Mouse (Mus musculus): ENCODE measurements at regions not wholly inside any gene's neighbourhood (a gene's known extent, or its start where the extent isn't known, plus 50 kb on each side); places are given as distances from the start of the nearest gene placed in this dataset.

DNA sequence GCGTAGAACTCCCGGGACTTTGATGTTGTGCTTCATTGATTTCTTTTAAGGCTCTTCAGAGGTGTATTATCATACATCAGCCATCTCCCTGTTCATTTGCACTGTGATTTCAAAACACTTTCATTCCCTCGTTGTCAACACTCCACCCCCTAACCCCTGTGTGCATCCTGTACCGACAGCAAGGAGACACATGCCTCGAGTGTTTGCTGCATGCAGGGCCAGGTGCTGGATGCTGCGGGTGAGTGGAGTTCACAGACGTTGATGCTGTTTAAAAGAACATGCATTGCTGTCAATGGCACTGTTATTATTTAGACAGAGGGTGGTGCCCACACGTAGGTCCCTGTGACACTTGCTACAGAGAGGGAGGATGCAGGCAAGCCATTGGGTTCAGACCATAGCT, 290.0 kb upstream of the Eef2kmt start:
- H3K27me3 ChIP-seq (ENCODE audit: insufficient read depth, low read length): no peaks in the 10 kb centered on the region
- H3K36me3 ChIP-seq (ENCODE audit: insufficient read depth): no peaks in the 10 kb centered on the region
- WGBS: 22% methylated on average over 8 of the region's 8 CpGs
- H3K4me2 ChIP-seq: no peak overlapping the region
- H3K9ac ChIP-seq: no peak overlapping the region
- TF ChIP-seq CTCF (IDR thresholded peaks at IDR 0.05; ENCODE audit: low read depth): no peak
- DNase-seq (no peak), ATAC-seq (ENCODE audit: insufficient read depth) (no peak)
- no peaks in the 10 kb centered on the region for H3K9me3 ChIP-seq (ENCODE audit: low read depth, low read length)
- no peaks in the 10 kb centered on the region for H3K4me1 ChIP-seq (ENCODE audit: insufficient read depth)
- no peak overlapping the region for H3K27ac ChIP-seq (ENCODE audit: low read depth)
- no peak overlapping the region for H3K4me3 ChIP-seq (ENCODE audit: low read depth, low read length)

DNA sequence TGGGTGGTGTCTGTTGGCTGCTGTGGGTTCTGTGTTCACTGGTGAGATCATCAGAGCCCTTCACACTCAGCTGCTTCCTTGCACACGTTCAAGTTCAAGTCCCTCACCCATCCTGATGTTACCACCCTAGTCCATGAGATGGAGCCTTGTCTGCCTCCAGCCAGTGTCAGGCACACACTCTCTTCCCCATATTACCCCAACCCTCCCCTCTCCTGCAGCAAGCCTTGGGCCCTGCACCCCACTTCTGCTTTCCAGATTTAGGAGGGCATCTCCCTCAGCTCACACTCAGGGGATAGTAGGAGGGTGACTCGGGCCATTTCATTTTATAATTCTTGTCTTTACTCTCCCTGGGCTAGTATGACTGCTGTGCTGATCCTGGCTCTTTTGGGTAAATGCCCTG, 288.7 kb upstream of the Eef2kmt start:
- Histone ChIP-seq H3K27ac (ENCODE audit: low read depth) (no peak overlapping the region), H3K4me3 (ENCODE audit: low read depth, low read length) (no peak overlapping the region), H3K27me3 (ENCODE audit: insufficient read depth, low read length) (no peaks in the 10 kb centered on the region), H3K4me2 (no peak overlapping the region), H3K36me3 (ENCODE audit: insufficient read depth) (no peaks in the 10 kb centered on the region), H3K9ac (no peak overlapping the region), H3K4me1 (ENCODE audit: insufficient read depth) (no peaks in the 10 kb centered on the region), H3K9me3 (ENCODE audit: low read depth, low read length) (no peaks in the 10 kb centered on the region)
- ATAC-seq (ENCODE audit: insufficient read depth): no peak
- 58% methylated on average over 2 of the region's 2 CpGs for WGBS
- no peak for TF ChIP-seq CTCF (IDR thresholded peaks at IDR 0.05; ENCODE audit: low read depth)
- no peak for DNase-seq

DNA sequence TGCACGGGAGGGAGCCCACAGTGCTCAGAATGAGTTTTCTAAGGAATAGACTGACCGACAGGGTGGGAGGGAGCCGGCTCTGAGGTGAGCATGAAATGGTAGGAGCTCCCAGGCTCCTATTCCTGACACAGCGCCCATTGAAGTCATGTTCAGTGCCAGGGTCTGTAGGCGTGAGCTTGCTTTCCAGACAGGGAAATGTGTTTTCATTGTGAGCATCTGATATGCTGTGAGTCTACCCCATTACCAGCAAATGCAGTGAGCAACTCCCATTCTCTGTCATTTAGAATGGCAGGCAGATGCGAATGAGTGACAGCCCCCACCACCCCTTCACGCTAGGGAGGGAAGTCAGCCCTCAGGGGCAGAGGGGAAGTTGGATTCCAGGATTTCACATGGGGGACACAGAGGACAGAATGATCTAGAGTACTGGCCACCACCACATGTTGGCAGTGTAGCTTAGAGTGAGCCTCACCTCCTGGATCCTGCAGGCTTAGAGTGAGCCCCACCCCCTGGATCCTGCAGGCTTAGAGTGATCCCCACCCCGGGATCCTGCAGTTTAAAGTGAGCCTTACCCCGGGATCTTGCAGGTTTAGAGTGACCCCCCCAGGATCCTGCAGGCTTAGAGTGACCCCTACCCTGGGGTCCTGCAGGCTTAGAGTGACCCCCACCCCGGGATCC, 283.2 kb upstream of the Eef2kmt start:
- Histone ChIP-seq H3K9me3 (ENCODE audit: low read depth, low read length) (no peaks in the 10 kb centered on the region), H3K36me3 (ENCODE audit: insufficient read depth) (no peaks in the 10 kb centered on the region), H3K27ac (ENCODE audit: low read depth) (no peak overlapping the region), H3K4me3 (ENCODE audit: low read depth, low read length) (no peak overlapping the region), H3K4me1 (ENCODE audit: insufficient read depth) (no peaks in the 10 kb centered on the region), H3K9ac (no peak overlapping the region), H3K27me3 (ENCODE audit: insufficient read depth, low read length) (no peaks in the 10 kb centered on the region), H3K4me2 (no peak overlapping the region)
- DNase-seq (no peak), ATAC-seq (ENCODE audit: insufficient read depth) (no peak)
- WGBS: 49% methylated on average over 10 of the region's 10 CpGs
- no peak for TF ChIP-seq CTCF (IDR thresholded peaks at IDR 0.05; ENCODE audit: low read depth)

DNA sequence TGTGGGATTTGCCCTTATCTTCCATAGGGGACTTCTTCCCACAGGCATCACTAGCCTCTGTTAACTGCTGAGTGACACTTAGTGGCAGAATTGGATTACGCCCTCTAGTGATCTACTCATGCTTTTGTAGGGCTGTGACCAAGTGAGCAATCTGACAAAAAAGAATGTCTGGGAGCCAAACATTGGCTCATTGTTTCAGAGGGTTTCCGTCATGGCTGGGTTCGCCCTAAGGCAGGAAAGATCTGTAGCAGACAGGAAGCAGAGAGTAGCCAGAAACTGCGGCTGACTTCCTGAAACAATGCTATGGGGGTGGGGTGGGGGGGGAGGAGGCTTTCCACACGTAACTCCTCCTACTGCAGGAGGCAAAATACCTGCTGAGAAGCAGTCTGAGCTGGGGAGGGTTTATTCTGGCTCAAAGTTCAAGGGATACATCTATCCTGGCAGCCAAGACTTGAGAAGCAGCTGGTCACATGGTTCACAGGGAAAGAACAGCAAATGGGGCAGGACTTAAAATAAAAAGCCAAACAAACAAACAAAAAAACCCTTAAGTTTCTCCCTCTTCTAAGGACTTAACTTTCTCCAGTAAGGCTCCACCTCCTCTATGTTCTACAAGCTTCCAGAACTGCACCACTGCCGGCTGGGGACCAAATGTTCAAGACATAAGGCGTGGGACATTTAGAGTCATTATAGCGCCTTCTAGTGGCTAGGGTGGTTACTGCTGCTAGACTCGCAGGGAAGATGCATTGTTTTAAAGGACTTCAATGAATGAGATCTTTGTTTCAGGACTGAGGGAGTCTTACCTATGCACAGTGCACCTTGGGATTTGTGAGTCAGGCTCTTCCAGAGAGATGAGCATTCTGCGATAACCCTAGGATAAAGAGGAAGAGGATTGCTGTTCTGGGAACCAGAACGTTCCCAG, 281.8 kb upstream of the Eef2kmt start:
- Histone ChIP-seq H3K4me3 (ENCODE audit: low read depth, low read length) (no peak overlapping the region), H3K9ac (no peak overlapping the region), H3K4me1 (ENCODE audit: insufficient read depth) (no peaks in the 10 kb centered on the region), H3K27ac (ENCODE audit: low read depth) (no peak overlapping the region), H3K36me3 (ENCODE audit: insufficient read depth) (no peaks in the 10 kb centered on the region), H3K27me3 (ENCODE audit: insufficient read depth, low read length) (no peaks in the 10 kb centered on the region), H3K9me3 (ENCODE audit: low read depth, low read length) (no peaks in the 10 kb centered on the region), H3K4me2 (no peak overlapping the region)
- no peak for ATAC-seq (ENCODE audit: insufficient read depth)
- DNase-seq: peak; percentile 42
- TF ChIP-seq CTCF (IDR thresholded peaks at IDR 0.05; ENCODE audit: low read depth): peak; percentile 53
- WGBS: 43% methylated on average over 11 of the region's 11 CpGs

DNA sequence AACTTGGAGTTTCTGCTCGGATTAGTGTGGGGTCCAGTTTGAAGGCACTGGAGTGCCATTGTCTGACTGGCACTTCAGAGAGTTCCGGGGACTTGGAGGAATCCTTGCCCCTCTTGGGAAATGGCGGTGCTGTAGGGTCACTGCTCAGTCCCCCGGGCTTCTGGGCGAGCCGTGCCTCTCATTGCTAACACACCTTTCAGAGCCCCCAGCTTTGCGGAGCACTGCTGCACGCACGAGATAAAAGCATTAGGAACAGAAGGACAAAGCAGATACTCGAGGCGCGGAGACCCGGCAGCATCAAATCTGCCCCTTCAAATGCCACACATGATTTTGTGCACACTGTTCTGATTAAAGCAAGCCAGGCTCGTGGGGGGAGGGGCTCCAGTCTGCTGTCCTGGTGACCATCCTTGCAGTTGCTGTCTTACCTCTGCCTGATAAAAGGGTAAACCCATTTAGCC, 280.8 kb upstream of the Eef2kmt start:
- Histone ChIP-seq H3K27ac (ENCODE audit: low read depth) (no peak overlapping the region), H3K9ac (no peak overlapping the region), H3K9me3 (ENCODE audit: low read depth, low read length) (no peaks in the 10 kb centered on the region), H3K36me3 (ENCODE audit: insufficient read depth) (no peaks in the 10 kb centered on the region), H3K4me1 (ENCODE audit: insufficient read depth) (no peaks in the 10 kb centered on the region), H3K4me3 (ENCODE audit: low read depth, low read length) (no peak overlapping the region), H3K27me3 (ENCODE audit: insufficient read depth, low read length) (no peaks in the 10 kb centered on the region), H3K4me2 (no peak overlapping the region)
- TF ChIP-seq CTCF (IDR thresholded peaks at IDR 0.05; ENCODE audit: low read depth): no peak
- ATAC-seq (ENCODE audit: insufficient read depth) (no peak), DNase-seq (no peak)
- WGBS: 21% methylated on average over 14 of the region's 14 CpGs

DNA sequence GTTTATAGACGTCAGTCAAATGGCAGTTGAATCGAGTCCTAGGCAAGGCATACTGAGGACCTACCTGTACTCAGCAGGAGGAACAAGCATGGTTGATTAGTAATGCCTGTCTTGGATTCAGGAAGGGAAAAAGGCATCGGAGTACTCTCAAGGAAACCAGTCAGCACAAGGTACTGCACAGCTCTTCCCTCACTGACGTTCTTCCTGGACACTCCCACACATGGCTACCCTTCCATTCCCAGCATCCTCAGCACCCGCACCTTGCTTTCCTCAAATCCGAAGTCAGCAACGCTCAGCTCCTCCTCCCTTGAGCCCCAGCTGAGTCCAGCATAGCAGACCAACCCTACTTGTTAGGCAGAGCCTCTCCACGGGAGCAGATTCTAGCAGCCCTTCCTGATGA, 279.6 kb upstream of the Eef2kmt start:
- Histone ChIP-seq H3K4me3 (ENCODE audit: low read depth, low read length) (no peak overlapping the region), H3K4me2 (no peak overlapping the region), H3K9me3 (ENCODE audit: low read depth, low read length) (no peaks in the 10 kb centered on the region), H3K27me3 (ENCODE audit: insufficient read depth, low read length) (no peaks in the 10 kb centered on the region), H3K36me3 (ENCODE audit: insufficient read depth) (no peaks in the 10 kb centered on the region), H3K27ac (ENCODE audit: low read depth) (no peak overlapping the region), H3K9ac (no peak overlapping the region), H3K4me1 (ENCODE audit: insufficient read depth) (no peaks in the 10 kb centered on the region)
- no peak for TF ChIP-seq CTCF (IDR thresholded peaks at IDR 0.05; ENCODE audit: low read depth)
- DNase-seq: no peak
- WGBS: 33% methylated on average over 8 of the region's 8 CpGs
- ATAC-seq (ENCODE audit: insufficient read depth): 0 out of 2 replicates have a peak, but pooled peaks have one; percentile 16

DNA sequence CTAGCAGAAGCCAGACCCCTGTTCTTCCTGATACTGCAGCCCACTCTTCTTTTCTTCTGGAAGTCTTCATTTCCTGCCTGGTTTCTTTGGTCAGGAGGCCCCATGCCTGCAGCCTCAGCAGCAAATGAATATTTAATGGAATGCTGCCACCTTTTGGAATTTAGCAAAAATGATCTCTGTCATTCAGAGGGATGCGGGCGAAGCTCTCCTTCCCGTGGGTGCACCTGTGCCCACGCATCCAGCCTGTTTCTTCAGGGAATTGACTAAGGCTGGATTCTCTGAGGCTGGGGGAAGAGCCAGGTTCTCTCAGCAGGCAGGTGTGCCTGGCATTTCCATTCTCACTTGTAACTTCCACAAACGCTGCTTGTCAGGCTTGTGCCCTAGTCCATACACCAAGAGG, 279.1 kb upstream of the Eef2kmt start:
- Histone ChIP-seq H3K27me3 (ENCODE audit: insufficient read depth, low read length) (no peaks in the 10 kb centered on the region), H3K9me3 (ENCODE audit: low read depth, low read length) (no peaks in the 10 kb centered on the region), H3K4me2 (no peak overlapping the region), H3K4me3 (ENCODE audit: low read depth, low read length) (no peak overlapping the region), H3K27ac (ENCODE audit: low read depth) (no peak overlapping the region), H3K9ac (no peak overlapping the region), H3K36me3 (ENCODE audit: insufficient read depth) (no peaks in the 10 kb centered on the region), H3K4me1 (ENCODE audit: insufficient read depth) (no peaks in the 10 kb centered on the region)
- DNase-seq (peak; percentile 62), ATAC-seq (ENCODE audit: insufficient read depth) (no peak)
- TF ChIP-seq CTCF (IDR thresholded peaks at IDR 0.05; ENCODE audit: low read depth): peak; percentile 48
- WGBS: 40% methylated on average over 5 of the region's 5 CpGs

Data from lung, embryonic 14.5 days (tissue).